Mouse (Mus musculus): Measurements from ENCODE around the gene Syne3.

The Syne3 gene

DNA sequence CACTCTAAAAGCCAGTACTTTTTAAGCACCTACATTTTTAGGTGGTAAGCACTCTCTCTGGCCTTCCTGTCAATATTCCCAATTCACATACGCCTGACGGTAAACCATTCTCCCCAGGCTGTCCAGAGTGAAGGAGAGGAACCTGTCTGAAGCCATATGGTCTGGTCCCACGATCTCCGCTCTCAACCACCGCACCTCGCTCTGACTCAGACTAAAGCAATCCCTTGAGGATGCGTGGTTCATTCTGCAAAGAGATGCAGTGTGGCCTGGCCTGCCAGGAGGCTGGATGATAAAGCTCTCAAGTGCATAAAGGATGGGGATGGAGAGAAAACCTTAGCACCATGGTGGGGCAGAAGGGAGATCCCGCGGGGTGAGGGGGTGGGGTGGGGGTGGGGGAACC is 49.6 kb downstream of the Syne3 start:
- DNase-seq = no peak

DNA sequence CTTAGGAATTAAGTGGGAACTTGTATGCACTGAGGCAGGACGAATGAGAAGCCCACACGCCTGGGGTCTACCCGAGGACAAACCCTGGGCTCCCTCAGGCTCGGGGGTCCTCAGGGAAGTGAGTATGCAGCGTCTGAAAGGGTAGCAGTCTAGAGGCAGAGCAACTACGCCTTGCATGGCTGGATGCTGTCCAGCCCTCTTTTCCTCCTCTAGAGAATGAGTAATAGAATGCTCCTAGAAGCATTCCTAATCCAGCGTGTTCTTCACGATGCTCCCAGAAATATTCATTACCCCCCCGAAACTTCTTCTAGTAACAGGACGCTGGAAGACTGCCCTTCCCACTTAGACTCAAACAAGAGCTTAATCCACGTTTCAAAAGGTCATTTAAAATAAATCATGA is 51.3 kb downstream of the Syne3 start:
- DNase-seq = no peak

DNA sequence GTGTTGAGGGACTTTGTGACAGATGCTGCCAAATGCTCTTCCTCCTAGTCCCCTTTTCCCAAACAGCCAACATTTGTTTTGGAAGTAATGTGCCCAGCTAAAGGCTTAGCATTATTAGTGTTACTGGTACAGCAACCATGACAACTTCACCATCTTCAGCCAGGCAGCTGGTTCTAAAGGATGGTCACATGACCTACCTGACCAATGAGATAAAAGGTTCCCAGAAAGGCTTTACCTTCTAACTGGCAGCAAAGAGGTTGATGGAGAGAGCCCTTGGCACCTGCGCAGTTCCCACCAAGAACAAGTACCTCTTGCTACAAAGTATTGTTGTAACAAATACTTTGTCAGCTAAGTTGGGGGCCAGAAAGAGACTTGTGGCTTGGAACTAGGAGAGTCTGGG is 52.4 kb downstream of the Syne3 start:
- no peak for DNase-seq

DNA sequence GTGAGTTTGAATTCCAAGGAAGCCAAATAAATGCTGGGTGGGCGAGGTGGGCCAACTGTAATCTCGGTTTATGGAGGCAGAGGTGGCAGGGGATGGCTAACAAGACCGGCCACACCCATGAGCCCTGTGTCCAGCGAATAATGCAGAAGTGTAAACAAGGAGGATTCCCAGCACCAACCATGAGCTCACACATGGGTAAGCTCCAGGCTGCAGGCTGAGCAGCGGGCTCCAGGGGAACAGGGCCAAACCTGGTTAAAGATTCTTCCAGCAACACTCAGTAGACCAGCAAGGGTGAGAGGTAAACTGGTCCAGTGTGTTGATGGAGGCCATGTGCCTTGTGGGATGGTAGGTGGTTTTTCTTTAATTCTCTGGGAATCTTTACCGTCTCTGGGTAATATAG is 53.2 kb downstream of the Syne3 start:
- no peak for DNase-seq

DNA sequence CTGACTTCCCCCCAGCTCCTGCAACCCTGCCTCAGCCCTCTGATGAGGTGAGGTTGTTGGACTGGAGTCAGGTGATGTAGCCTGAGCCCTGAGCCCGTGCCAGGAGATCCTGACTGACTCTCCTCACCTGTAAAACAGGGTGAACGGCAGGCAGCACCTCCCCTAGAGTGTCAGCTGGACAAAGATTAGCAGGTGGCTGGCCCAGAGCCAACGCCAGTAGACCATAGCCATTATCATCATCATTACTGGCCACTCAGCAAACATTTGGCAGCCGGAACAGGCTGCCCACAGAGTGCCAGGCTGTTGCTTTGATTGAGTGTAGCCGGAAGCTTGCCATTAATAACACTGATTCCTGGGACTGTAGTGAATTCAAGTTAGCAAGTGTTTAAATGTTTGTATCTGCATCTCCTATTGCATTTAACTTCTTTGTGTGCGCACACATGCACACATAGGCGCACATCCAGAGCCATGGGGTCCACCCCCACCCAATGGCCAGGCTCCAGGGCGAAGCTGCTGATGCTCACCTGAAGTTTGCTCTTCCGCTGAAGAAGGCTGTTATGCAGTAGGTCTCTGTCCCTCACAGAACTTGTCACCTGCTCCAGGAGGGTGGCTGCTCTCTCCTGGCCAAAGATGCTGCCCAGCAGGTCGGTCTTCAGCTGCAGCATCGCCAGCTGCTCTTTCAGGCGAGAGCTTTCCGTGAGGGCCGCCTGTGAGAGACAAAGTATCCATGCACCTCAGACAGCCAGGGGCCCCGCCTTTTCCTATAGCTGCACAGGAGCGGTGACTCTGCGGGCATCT is 54.4 kb downstream of the Syne3 start:
- DNase-seq = no peak

DNA sequence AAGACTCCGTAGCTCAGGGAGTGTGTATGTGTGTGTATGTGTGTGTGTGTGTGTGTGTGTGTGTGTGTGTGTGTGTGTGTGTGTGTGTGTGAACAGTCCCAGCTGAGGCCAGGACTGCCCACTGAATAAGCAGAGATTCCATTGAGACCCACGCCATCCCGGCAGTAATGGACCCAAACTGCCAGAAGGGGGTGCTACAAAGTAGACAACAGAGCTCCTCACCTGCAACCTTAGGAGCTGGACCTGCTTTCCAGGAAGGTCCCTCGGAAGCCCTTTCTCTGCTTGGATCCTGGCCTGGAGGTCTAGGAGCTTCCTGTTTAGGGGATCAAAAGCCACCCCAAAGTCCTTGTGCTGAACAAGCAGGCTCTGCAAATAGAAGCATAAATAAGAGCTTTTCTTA is 55.7 kb downstream of the Syne3 start:
- DNase-seq = peak; percentile 79

DNA sequence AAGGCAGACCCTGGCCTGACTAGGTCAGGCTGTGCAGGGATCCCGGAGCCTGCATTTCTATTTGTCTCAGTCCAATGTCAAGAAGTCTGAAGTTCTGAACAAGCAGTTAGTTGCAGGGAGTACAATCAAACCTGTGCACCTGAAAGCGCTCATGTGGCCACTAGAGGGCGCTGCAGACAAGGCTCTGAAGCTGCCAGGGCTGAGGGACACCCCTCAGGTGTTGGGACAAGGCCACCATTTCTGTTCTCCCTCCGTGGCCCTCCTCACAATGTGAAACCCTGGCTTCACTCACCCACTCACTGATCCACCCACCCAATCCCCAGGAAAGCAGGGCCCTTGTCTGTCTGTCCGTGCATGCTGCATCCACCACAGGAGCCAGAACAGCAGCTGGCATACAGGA is 57.2 kb downstream of the Syne3 start:
- DNase-seq = peak; percentile 93

DNA sequence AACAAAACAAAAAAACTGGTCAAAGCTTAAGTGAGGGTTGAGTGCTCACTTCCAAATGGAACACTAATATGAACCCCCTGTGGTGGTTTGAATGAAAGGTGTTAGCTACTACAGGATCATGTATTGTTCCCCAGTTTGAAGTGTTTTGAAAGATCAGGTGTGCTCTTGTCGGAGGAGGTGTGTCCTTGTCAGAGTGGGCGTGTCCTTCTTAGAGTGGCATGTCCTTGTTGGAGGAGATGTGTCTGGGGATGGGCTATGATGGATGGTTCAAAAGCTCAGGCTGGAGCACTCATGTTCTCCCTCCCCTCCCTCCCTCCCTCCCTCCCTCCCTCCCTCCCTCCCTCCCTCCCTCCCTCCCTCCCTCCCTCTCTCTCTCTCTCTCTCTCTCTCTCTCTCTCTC is 61.7 kb downstream of the Syne3 start:
- DNase-seq = no peak

DNA sequence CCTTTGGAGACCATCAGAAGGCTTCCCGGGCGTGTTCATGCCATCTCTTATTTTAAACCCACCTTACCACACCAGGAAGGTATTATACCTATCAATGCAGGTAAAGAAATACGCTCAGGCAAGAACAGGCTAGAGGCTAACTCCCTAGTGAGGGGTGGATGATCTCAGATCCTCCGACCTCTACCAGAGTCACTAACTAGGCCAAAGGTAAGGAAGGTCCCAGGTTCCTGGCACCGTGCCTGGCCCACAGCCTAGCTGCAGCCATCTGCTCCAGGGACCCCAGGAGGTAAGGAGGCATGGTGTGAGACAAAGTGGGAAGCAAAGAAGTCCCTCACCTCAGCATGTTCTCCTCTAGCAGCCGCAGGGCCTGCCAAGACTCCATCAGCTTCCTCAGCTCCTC is 63.4 kb downstream of the Syne3 start:
- no peak for DNase-seq

DNA sequence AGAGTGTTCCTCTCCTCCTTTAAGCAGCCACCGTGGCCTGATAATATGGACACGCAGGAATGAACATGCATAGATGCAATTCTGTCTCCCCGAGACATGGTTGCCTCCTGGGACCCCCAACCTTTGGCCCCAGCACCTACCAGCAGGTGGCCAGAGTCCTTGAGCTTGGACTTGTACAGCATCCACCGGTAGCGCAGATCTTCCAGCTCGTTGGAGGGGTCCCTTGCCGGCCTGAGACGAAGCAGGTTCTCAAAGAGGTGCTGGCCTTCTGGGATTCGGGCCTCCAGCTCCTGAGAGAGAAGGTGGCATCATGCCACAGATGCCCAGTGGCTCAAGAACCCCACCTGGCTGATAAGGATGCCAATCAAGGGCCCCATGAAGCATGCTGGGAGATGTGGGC is 69.1 kb downstream of the Syne3 start:
- DNase-seq = no peak

DNA sequence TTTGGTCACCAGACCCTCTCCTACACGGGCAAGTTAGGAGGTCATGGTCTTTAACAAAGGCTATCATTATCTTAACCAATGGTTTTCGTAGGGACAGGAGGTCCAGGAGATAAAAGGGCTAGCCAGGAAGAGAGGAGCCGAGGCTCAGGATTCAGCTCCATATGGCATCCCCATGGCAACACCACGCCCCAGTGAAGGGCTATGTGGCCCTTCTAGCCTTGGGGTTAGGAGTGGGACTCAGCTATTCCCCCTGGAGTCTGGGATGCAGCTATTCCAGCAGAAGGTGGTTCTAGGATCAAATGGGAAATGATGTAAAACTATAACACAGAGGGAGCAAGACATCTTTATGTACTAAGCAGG is 69.6 kb downstream of the Syne3 start:
- no peak for DNase-seq

DNA sequence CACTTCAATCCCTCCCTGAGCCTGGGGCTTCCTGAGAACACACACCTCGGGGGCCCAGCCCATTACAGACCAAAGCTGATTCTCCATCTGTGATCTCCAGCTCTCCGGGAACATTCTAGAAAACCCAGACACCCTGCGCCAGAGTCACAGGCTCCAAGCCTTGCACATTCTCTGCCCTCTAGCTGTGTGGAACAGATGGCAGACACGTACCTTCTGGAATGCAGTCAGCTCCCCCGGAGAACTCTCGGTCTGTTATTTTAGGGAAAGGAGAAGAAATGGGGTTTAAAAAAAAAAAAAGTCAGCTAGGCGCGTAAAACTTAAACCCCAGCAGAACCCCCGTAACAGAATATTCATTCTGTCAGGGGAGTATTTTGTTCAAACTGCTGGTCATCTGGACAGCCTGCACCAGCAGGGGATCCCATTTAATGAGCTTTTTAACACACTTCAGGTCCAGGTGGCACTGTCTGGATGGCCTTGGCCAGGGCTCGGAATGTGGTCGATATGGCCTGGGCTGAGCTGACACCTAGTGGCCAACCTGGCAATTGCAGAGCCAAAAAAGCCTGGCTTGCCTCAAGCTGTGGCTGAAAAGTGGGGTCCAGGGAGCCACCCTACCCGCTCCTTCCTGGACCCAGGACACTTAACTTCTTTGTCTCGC is 70.1 kb downstream of the Syne3 start:
- peak; percentile 77 for DNase-seq

DNA sequence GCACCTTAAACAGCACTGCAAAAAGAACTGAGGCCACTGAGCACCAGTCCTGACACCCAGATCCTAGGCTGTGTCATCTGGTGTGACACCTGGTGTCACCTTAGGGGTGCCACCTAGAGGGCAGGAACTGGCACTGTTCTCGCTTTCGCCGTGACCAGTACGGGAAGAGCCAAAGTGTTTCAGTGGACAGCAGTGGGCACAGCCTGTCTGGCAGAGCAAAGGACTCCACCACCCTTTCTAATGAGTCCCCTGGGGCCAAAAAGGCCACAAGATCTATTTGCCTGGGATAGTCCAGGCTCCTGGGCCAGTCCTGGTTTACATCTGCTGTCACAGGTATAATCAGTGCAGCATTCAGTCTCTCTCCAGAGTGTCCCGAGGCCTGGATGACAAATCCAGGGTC is 70.7 kb downstream of the Syne3 start:
- no peak for DNase-seq

DNA sequence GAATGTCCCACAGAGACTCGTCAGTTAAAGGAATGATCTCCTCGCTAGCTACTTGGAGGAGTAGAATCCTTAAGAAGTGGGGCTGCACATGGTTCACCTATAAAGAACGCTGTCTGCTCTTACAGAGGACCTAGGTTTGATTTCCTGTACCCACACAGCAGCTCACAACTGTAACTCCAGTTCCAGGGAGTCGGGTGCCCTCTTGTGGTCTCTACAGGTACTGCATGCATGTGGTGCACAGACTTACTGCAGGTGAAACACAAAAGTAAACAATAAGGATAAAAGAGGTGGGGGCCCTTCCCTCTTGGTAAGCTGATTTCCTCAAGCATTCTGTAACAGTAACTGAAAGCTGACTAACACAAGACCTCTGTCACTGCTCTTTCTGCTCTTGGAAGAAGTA is 73.4 kb downstream of the Syne3 start:
- DNase-seq = peak; percentile 68

DNA sequence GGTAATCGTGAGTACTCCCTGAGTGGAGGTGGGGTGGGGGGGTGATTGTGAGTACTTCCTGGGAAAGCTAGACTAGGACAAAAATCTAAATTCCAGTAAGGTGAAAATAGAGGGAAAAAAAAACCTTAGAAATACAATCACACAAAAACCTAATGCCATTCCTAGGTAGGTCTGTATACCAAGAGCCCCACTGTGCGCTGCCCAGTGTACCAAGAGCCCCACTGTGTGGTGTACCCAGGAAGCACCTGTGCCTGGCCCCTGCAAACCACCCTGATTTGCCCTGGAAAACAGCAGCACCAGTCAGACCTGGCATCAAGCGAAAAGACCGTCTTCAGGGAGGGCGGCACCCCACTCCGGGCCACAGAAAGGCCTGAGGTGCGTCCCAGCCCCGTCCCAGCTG is 74.5 kb downstream of the Syne3 start:
- no peak for DNase-seq

DNA sequence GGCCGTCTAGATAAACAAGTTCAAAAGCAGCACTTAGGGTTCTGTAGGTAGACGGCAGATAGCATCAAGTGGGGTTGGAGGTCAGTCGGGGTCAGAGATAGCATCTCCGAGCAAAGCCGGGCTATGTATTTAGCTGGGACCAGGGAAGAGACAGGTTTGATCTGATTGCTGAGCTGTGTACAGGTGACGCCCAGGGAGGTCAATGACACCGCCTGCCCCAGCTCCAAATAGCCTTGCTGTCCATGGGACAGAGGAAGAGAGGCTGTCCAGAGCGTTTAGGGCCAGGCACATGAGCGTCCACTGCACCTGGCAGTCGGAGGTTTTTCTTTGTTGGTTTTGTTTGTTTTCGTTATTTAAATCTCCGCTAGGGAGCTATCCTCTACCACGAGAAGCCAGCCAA is 75.8 kb downstream of the Syne3 start:
- DNase-seq = no peak

DNA sequence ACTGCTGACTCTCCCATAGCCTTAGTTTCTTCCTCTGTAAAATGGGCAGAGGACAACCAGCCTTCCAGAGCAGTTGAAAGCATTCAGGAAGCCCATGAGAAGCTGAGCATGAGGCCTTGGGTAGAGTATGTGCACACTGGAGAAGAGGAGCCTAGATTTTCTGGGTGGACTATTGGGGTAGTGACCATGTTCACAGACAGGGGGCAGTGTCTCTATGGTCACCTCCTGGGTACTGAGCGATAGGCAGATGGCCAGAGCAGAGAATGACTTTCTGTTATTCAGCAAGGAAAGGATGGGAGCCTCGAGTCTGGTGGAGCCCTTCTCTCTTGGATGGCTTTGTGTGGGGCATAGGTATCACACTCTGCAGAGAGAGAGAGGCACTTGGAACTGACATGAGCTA is 76.4 kb downstream of the Syne3 start:
- peak; percentile 41 for DNase-seq

DNA sequence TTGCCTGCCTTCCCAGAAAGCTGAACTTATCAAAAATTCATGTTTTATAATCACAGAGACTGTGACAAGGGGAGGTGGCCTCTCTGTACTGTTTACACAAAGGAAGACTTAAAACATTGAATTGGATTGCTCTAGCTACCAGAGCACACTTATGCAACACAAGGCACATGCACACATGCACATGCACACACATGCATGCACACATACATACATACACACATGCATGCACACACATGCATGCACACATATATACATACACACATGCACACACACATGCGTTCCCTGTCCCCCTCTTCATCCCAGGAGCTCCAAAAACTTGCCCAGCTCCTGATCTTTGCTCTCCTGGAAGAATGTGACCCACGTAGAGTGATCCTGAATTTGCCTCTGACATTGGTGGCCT is 83.8 kb downstream of the Syne3 start:
- no peak for DNase-seq

DNA sequence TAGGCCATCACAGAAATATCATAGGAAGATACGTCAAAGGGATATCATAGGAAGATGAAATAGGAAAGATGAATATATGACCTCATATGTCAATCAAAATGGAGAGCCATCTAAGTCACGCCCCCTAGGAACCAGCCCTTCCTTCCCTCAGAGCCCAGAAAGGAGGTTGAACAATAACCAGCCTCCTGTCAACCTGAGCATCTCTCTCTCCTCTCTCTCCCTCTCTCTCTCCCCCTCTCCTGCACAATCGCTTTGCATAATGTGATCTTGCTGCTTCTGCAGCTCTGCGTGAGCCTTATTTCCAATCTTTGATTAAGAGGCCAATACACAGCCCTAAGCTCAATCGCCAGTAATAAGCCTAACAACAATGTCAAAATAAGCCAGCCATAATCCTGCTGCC is 84.6 kb downstream of the Syne3 start:
- DNase-seq = no peak

DNA sequence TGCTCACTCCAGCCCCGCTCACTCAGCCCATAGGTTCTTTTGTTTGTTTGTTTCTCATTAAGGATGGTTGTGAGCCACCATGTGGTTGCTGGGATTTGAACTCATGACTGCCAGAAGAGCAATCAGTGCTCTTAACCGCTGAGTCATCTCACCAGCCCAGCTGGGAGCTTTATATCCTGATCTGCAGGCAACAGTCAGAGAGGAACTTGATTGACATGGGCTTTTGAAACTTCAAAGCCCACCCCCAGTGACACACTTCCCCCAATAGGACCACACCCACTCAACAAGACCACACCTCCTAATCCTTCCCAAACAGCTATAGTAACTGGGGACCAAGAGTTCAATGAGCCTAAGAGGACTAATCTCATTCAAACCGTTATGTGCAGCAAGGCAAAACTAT is 85.1 kb downstream of the Syne3 start:
- DNase-seq = no peak

DNA sequence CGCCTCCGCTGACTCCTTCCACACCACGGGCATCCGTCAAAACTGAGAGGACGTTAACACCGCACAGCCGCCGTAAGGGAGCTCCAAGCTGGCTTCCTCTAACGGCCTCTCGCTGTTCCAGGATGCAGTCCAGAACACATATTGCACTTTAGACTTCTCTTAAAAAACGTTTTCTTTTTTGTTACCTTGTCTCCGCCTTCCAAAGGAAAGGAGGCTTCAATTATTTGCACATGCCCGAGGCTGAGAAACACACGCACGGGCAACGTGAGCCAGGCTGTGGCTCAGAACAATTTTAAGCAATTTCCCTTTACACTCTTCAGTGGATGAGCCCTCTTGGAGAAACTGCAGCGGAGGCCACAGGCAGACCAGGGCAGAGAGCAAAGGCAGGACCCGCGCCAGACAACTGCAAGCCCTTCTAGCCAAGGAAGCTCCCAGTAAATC is 85.6 kb downstream of the Syne3 start:
- no peak for DNase-seq

DNA sequence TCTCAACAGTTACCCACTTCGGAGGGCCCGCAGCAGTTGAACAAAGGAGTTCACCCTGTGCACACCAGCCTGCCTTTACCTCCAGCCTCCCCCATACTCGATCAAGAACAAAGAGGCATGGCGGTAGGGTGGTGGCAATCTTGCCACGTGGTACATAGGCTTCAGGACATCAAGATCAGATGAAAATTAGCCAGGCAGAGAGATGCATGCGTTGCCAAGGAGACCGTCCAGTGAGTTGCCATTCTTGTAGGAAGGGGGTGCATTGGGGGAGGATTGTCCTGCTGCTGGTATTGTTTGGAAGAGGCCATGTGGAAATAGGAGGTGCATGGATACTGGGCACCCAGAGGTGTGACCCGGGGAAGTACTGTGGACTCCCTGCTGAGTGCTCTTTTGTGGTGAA is 87.0 kb downstream of the Syne3 start:
- DNase-seq = no peak

DNA sequence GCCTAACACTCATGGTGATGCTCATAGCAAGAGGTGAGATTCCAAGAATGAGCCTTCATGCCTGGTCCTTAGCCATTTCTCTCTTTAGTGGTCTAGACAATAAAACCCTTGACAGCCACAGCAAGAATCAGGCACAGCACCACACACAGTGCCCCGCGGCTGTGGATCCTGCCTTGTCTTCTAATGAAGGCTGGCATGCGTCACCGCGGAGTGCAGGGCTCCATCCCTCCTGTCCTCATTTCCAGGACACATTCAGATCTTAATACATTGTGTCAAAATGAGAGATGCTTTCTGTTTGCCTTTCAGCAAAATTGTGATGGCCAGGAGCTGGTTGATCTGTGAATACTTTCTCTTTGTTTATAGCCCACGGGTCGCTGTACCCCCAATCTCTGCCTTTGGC is 88.5 kb downstream of the Syne3 start:
- DNase-seq = no peak

DNA sequence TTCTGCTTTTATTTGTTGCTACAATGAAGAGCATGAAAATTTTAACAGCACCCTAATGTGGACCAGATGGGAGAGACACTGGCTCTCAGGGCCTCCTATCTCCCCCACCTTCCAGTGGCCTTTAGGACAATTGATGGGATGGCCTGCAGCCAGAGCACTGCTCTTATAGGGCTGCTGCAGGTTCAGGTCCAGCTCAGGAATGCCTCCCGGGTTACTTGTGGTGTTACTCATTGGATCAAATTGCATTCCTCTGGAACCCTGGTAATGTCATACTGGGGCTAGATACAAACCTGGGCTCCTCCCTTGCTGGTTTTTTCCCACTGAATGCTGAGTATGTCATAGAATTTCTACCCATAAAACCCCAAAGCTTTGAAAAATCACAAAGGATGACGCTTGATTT is 90.4 kb downstream of the Syne3 start:
- DNase-seq = no peak

DNA sequence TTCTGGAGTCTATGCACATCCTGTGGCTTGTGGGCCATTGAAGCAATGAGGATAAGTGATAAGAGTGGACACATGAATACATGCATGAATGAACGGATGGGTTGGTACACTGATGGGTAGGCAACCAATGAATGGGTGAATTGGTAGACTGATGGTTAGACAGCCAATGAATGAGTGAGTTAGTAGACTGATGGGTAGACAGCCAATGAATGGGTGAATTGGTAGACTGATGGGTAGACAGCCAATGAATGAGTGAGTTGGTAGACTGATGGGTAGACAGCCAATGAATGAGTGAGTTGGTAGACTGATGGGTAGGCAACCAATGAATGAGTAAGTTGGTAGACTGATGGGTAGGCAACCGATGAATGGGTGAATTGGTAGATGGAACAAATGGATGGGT is 91.7 kb downstream of the Syne3 start:
- no peak for DNase-seq
